Mouse (Mus musculus) megakaryocyte, embryonic 14.5 days (primary cell): ENCODE results near the gene Adrb1. TPM values are rescaled to one million over a fixed set of nuclear protein-coding genes. Genes with fewer than 3 reads are reported as not detected.
"Not testable (repeated sequence)": the region's sequence is repeated elsewhere in the genome, so short reads cannot be mapped to it uniquely, and the experiment has no call there.

Source experiments
- H3K27me3 ChIP-seq: replicated peaks from 2 replicates; pipeline ENCODE3; 2012; ENCODE audit warnings: inconsistent platforms
- H3K36me3 ChIP-seq: replicated peaks from 2 replicates; pipeline ENCODE3; 2012; ENCODE audit warnings: low read length, inconsistent platforms, mixed read lengths
- H3K4me1 ChIP-seq: 2 replicates; pipeline ENCODE4 v1.6.1; 2012; ENCODE audit warnings: inconsistent platforms
- H3K4me3 ChIP-seq: replicated peaks from 2 replicates; pipeline ENCODE3; 2012; ENCODE audit warnings: moderate library complexity, mild to moderate bottlenecking, inconsistent platforms
- H3K9me3 ChIP-seq: 2 replicates; pipeline ENCODE4 v1.6.1; 2012; ENCODE audit warnings: inconsistent platforms
- FLI1 ChIP-seq: IDR thresholded peaks from 2 replicates; pipeline ENCODE4 v1.6.1; 2012; ENCODE audit warnings: low read length, inconsistent platforms, mixed read lengths
- GATA1 ChIP-seq: IDR thresholded peaks from 3 replicates; pipeline ENCODE4 v1.6.1; 2012; ENCODE audit warnings: mixed read lengths, low read length, inconsistent platforms, borderline replicate concordance
- polyA plus RNA-seq: library from polyadenylated mRNA; stranded (reverse); fragments of >175 nt; gene quantifications from 2 replicates; pipeline ENCODE4 v1.2.3, GENCODE M21; 2012; ENCODE audit warnings: low replicate concordance; ENCODE audit not compliant: insufficient read depth

Gene Adrb1
- polyA plus RNA-seq, 1 experiment: not detected

- H3K9me3 ChIP-seq: no peaks in the 10 kb centered on the region
- H3K4me1 ChIP-seq: peaks cover 73% of the 10 kb centered on the region
- peak overlapping the region; percentile 88 for H3K4me3 ChIP-seq
- TF ChIP-seq FLI1 (no peak), GATA1 (no peak)
- H3K36me3 ChIP-seq: no peaks in the 10 kb centered on the region
- H3K27me3 ChIP-seq: no peaks in the 10 kb centered on the region
Observed at GRCm38 (mm10) chr19:56776719-56777382, 54.9 kb downstream of the Adrb1 start.

DNA sequence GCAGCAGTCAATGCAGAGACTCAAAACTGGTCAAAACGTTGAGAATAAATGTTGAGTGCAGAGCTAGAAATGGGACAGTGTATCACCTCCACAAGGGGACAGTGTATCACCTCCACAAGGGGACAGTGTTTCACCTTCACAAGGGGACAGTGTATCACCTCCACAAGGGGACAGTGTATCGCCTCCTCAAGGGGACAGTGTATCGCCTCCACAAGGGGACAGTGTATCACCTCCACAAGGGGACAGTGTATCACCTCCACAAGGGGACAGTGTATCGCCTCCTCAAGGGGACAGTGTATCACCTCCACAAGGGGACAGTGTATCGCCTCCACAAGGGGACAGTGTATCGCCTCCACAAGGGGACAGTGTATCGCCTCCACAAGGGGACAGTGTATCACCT lies 56.5 kb downstream of the Adrb1 start:
- not testable (repeated sequence) for H3K9me3 ChIP-seq, H3K27me3 ChIP-seq, H3K36me3 ChIP-seq, H3K4me3 ChIP-seq
- H3K4me1 ChIP-seq: peaks cover 73% of the 10 kb centered on the region

Other genes starting within 250 kb of the Adrb1 start
- 0.75 TPM in 1 of 2 replicates, not detected in the other for gene Dclre1a, start 174.0 kb upstream of the Adrb1 start, polyA plus RNA-seq
- 2.2 and 4.6 TPM in 2 replicates for gene Nhlrc2, start 173.9 kb upstream of the Adrb1 start, polyA plus RNA-seq
- gene Ccdc186, start 100.0 kb downstream of the Adrb1 start, polyA plus RNA-seq: 0.72 TPM in 1 of 2 replicates, not detected in the other
- gene Tdrd1, start 104.0 kb downstream of the Adrb1 start, polyA plus RNA-seq: not detected in 2 replicates
- gene Vwa2, start 152.1 kb downstream of the Adrb1 start, polyA plus RNA-seq: not detected in 2 replicates